Mouse (Mus musculus) midbrain, postnatal 0 days (tissue): ENCODE data around the gene Tns2. TPM values are rescaled to one million over a fixed set of nuclear protein-coding genes. Genes with fewer than 3 reads are reported as not detected.

Experiments
- ATAC-seq: fragments of 200-750 bp; cut with Nextera tagmentation; 2 replicates; pipeline ENCODE4 v1.8.0; 2017; ENCODE audit warnings: moderate number of reproducible peaks, mild to moderate bottlenecking, moderate TSS enrichment, moderate library complexity; ENCODE audit not compliant: low FRiP score
- DNase-seq: peaks from one replicate; pipeline ENCODE4 v3.0.0-alpha.2; 2015; ENCODE audit warnings: low spot score
- H3K27ac ChIP-seq: fragments of 300-500 bp; sonication (generic); 2 replicates; pipeline ENCODE4 v1.5.1; 2014; ENCODE audit warnings: low read depth, mild to moderate bottlenecking, low read length, mixed read lengths
- H3K27me3 ChIP-seq: fragments of 300-500 bp; sonication (generic); 2 replicates; pipeline ENCODE4 v1.6.1; 2014; ENCODE audit warnings: low read length, control low read depth, mixed read lengths; ENCODE audit not compliant: insufficient read depth
- H3K36me3 ChIP-seq: fragments of 300-500 bp; sonication (generic); 2 replicates; pipeline ENCODE4 v1.6.1; 2014; ENCODE audit warnings: low read length, control low read depth, mixed read lengths; ENCODE audit not compliant: insufficient read depth
- H3K4me1 ChIP-seq: fragments of 300-500 bp; sonication (generic); 2 replicates; pipeline ENCODE4 v1.6.1; 2014; ENCODE audit warnings: mild to moderate bottlenecking, control low read depth, antibody characterized with exemption, low read length, mixed read lengths; ENCODE audit not compliant: insufficient read depth
- H3K4me2 ChIP-seq: fragments of 300-500 bp; sonication (generic); 2 replicates; pipeline ENCODE4 v1.6.1; 2014; ENCODE audit warnings: low read depth, mild to moderate bottlenecking, low read length, mixed read lengths; ENCODE audit not compliant: poor library complexity, severe bottlenecking
- H3K4me3 ChIP-seq: fragments of 300-500 bp; sonication (generic); 2 replicates; pipeline ENCODE4 v1.5.1; 2014; ENCODE audit warnings: low read depth, mild to moderate bottlenecking, low read length, moderate library complexity
- H3K9ac ChIP-seq: fragments of 300-500 bp; sonication (generic); replicated peaks from 2 replicates; pipeline ENCODE4 v1.6.1; 2014; ENCODE audit warnings: mild to moderate bottlenecking, low read length, moderate library complexity, mixed read lengths; ENCODE audit not compliant: poor library complexity, severe bottlenecking
- H3K9me3 ChIP-seq: fragments of 300-500 bp; sonication (generic); 2 replicates; pipeline ENCODE4 v1.6.1; 2016; ENCODE audit warnings: low read length, control low read depth
- CTCF ChIP-seq: IDR thresholded peaks from 2 replicates; pipeline ENCODE4 v1.5.1; 2016; ENCODE audit warnings: antibody characterized with exemption, mild to moderate bottlenecking
- WGBS: fragments of 180-500 bp; shearing (Covaris S2); extraction: QIAGEN DNeasy Blood & Tissue Kit; methylation state at CpG from one replicate; pipeline ENCODE4 v1.1.7; 2014; 5-methylcytosine and 5-hydroxymethylcytosine counted together
- polyA plus RNA-seq: library from polyadenylated mRNA; unstranded; fragments of >200 nt; fragmentation: Nextera tagmentation; extraction: Ambion mirVana; gene quantifications from 2 replicates; pipeline ENCODE4 v1.2.1, GENCODE M21; 2015
- total RNA-seq: library from RNA; depleted of rRNA; stranded (reverse); fragments of >200 nt; gene quantifications from 2 replicates; pipeline ENCODE4 v1.2.3, GENCODE M21; 2014; rRNA removed

Gene Tns2
- total RNA-seq: 18.1 and 20.4 TPM in 2 replicates
- 5.1 and 6.3 TPM in 2 replicates for polyA plus RNA-seq

GRCm38 (mm10) chr15:102100161-102100981 is at the start of gene Tns2:
Gene Tns2, plus strand, starts transcription at chr15:102100413.
- peaks cover 5% of the 10 kb centered on the region; the same call in 1 of the 2 replicates for H3K27me3 ChIP-seq
- peak; percentile 57 for TF ChIP-seq CTCF
- ATAC-seq (peak; percentile 44; the same call in 1 of the 2 replicates), DNase-seq (peak; percentile 53)
- peak within 1 kb of the TSS; percentile 55 for H3K9ac ChIP-seq
- H3K9me3 ChIP-seq: no peaks in the 10 kb centered on the region
- H3K27ac ChIP-seq: no peak within 1 kb of the TSS; the same call in 1 of the 2 replicates
- peak within 1 kb of the TSS; percentile 92 for H3K4me2 ChIP-seq
- peaks cover 9% of the 10 kb centered on the region for H3K36me3 ChIP-seq
- peaks cover 6% of the 10 kb centered on the region; the same call in 1 of the 2 replicates for H3K4me1 ChIP-seq
- WGBS: 1% methylated on average over 45 of the region's 82 CpGs
- H3K4me3 ChIP-seq: peak within 1 kb of the TSS; percentile 49

- under 1% methylated on average over 23 of the region's 33 CpGs for WGBS
- peak; percentile 71 for DNase-seq
Observed at GRCm38 (mm10) chr15:102051920-102052683, 48.1 kb upstream of the Tns2 start.

GRCm38 (mm10) chr15:102056495-102057174 is 43.6 kb upstream of the Tns2 start:
- Histone ChIP-seq H3K4me1 (no peaks in the 10 kb centered on the region), H3K27me3 (no peaks in the 10 kb centered on the region), H3K4me3 (no peak overlapping the region), H3K27ac (no peak overlapping the region), H3K36me3 (no peaks in the 10 kb centered on the region), H3K9ac (no peak overlapping the region), H3K4me2 (no peak overlapping the region), H3K9me3 (no peaks in the 10 kb centered on the region)
- 91% methylated on average over 15 of the region's 15 CpGs for WGBS
- no peak for TF ChIP-seq CTCF
- ATAC-seq: no peak
- no peak for DNase-seq

More at GRCm38 (mm10) chr15:102051920-102052683, 48.1 kb upstream of the Tns2 start:
- no peaks in the 10 kb centered on the region for H3K36me3 ChIP-seq
- peak overlapping the region; percentile 75 for H3K4me2 ChIP-seq
- H3K9ac ChIP-seq: peak overlapping the region; percentile 50; the same call in 1 of the 2 replicates
- peak overlapping the region; percentile 51 for H3K4me3 ChIP-seq
- peak; percentile 24; the same call in 1 of the 2 replicates for TF ChIP-seq CTCF
- peak overlapping the region; percentile 64 for H3K27ac ChIP-seq
- H3K4me1 ChIP-seq: no peaks in the 10 kb centered on the region
- ATAC-seq: peak; percentile 74
- no peaks in the 10 kb centered on the region for H3K27me3 ChIP-seq
- H3K9me3 ChIP-seq: no peaks in the 10 kb centered on the region

GRCm38 (mm10) chr15:102065661-102066325 is 34.4 kb upstream of the Tns2 start:
- ATAC-seq: peak; percentile 82
- peak; percentile 100 for TF ChIP-seq CTCF
- 6% methylated on average over 20 of the region's 20 CpGs for WGBS

More at GRCm38 (mm10) chr15:102065661-102066325, 34.4 kb upstream of the Tns2 start:
- no peak overlapping the region for H3K27ac ChIP-seq
- no peaks in the 10 kb centered on the region for H3K36me3 ChIP-seq
- H3K9ac ChIP-seq: no peak overlapping the region
- peak; percentile 97 for DNase-seq
- H3K4me3 ChIP-seq: no peak overlapping the region
- H3K4me2 ChIP-seq: no peak overlapping the region
- H3K4me1 ChIP-seq: no peaks in the 10 kb centered on the region
- H3K27me3 ChIP-seq: peaks cover 15% of the 10 kb centered on the region
- no peaks in the 10 kb centered on the region for H3K9me3 ChIP-seq
